Comparison of ENCODE assay signal across 34 mouse cellular contexts in genomic region chr16:4916608-4917007, GRCm38 (mm10).
"Had no signal": no experiment of that assay in that cellular context is flagged by ENCODE, and none has a peak within 500 bp of the region (broad histone marks: within the 10 kb centered on the region; RNA-seq: fewer than 3 reads in every experiment).

No protein-coding gene starts in this region.

- H3K4me3 ChIP-seq: heart, embryonic 10.5 days; heart, embryonic 12.5 days; heart, embryonic 13.5 days; heart, embryonic 15.5 days; hindbrain, embryonic 10.5 days; hindbrain, embryonic 12.5 days; hindbrain, embryonic 13.5 days; hindbrain, embryonic 15.5 days; intestine, embryonic 15.5 days; kidney, embryonic 15.5 days; layer of hippocampus, adult 2 months; left cerebral cortex, adult 2 months had no signal

- DNase-seq: heart, postnatal 10 days; heart, postnatal 14 days; heart, postnatal 36 days; heart, postnatal 4 days; kidney, adult 11 months; kidney, adult 18-20 months; kidney, adult 2 months; kidney, adult 8-10 months; kidney, adult 9 months; kidney, postnatal 14 days; kidney, postnatal 25 days; kidney, postnatal 36 days; kidney, postnatal 4 days; layer of hippocampus, adult 9-11 months; layer of hippocampus, postnatal 36 days had no signal

- ATAC-seq: hindbrain, embryonic 16.5 days; hindbrain, postnatal 0 days; inflammation-experienced regulatory T-cells, adult 6 months; intestine, embryonic 15.5 days; intestine, embryonic 16.5 days had no signal

- H3K9me3 ChIP-seq: heart, embryonic 10.5 days; heart, embryonic 12.5 days; heart, embryonic 13.5 days; heart, embryonic 15.5 days; hindbrain, embryonic 10.5 days; hindbrain, embryonic 12.5 days; hindbrain, embryonic 13.5 days; hindbrain, embryonic 15.5 days; intestine, embryonic 15.5 days; kidney, embryonic 15.5 days had no signal

- H3K4me2 ChIP-seq: heart, embryonic 11.5 days; heart, embryonic 12.5 days; heart, embryonic 13.5 days; heart, embryonic 15.5 days; hindbrain, embryonic 12.5 days; hindbrain, embryonic 13.5 days; hindbrain, embryonic 14.5 days; hindbrain, embryonic 15.5 days; intestine, embryonic 15.5 days; kidney, embryonic 15.5 days had no signal

- H3K4me1 ChIP-seq: hindbrain, embryonic 10.5 days; hindbrain, embryonic 15.5 days had no signal

- H3K27me3 ChIP-seq: heart, embryonic 12.5 days; heart, embryonic 13.5 days; heart, embryonic 15.5 days; hindbrain, embryonic 12.5 days; hindbrain, embryonic 13.5 days; hindbrain, embryonic 15.5 days; intestine, embryonic 15.5 days; kidney, embryonic 15.5 days had no signal

- H3K27ac ChIP-seq: heart, embryonic 13.5 days; heart, embryonic 15.5 days; hindbrain, embryonic 10.5 days; hindbrain, embryonic 12.5 days; hindbrain, embryonic 13.5 days; hindbrain, embryonic 14.5 days; hindbrain, embryonic 15.5 days; hindbrain, postnatal 0 days; intestine, embryonic 15.5 days; kidney, embryonic 15.5 days; kidney, postnatal 0 days; layer of hippocampus, adult 2 months; left cerebral cortex, adult 2 months had no signal

- H3K9ac ChIP-seq: heart, embryonic 12.5 days; heart, embryonic 13.5 days; heart, embryonic 15.5 days; hindbrain, embryonic 12.5 days; hindbrain, embryonic 13.5 days; hindbrain, embryonic 14.5 days; hindbrain, embryonic 15.5 days; intestine, embryonic 15.5 days; kidney, embryonic 15.5 days had no signal
